Mouse (Mus musculus): ENCODE measurements around the gene Gm4846. TPM values are rescaled to one million over a fixed set of nuclear protein-coding genes. Genes with fewer than 3 reads are reported as not detected.

The Gm4846 gene
- not detected for polyA plus RNA-seq (2012; fragmentation: generic; extraction: Trizol)

GRCm38 (mm10) chr1:166497488-166497887 is at the start of gene Gm4846:
Gene Gm4846, minus strand, starts transcription at chr1:166497588.

Other genes with a start within 250 kb of the Gm4846 start
- gene Ildr2, start 243.4 kb downstream of the Gm4846 start, polyA plus RNA-seq (2012; fragmentation: generic; extraction: Trizol) = not detected
- 10 to 100 TPM in 1 of 2 experiments, 1 to 10 TPM in 1; 4.2 to 17.5 TPM for gene Tada1, start 118.5 kb downstream of the Gm4846 start, polyA plus RNA-seq (2012; fragmentation: generic; extraction: Trizol)
- 1 to 10 TPM in 1 of 2 experiments, under 1 TPM in 1; 0.25 to 1.5 TPM for gene Pogk, start 87.7 kb downstream of the Gm4846 start, polyA plus RNA-seq (2012; fragmentation: generic; extraction: Trizol)
- gene Gm4847, start 150.1 kb upstream of the Gm4846 start, polyA plus RNA-seq (2012; fragmentation: generic; extraction: Trizol) = not detected
- gene Fmo9, start 184.3 kb upstream of the Gm4846 start, polyA plus RNA-seq (2012; fragmentation: generic; extraction: Trizol) = not detected